Mouse (Mus musculus) frontal cortex, postnatal 36 days (tissue): ENCODE measurements around the gene Atf3.
"Not testable (repeated sequence)": the region's sequence is repeated elsewhere in the genome, so short reads cannot be mapped to it uniquely, and the experiment has no call there.

ENCODE experiments used
- DNase-seq, 2 experiments: peaks; one replicate each; pipeline ENCODE4 v3.0.0; 2022; ENCODE audit warnings: low spot score in 2 of 2

Gene Atf3

GRCm38 (mm10) chr1:191153052-191153451 is 64.8 kb downstream of the Atf3 start:
- peak; percentile 11 to 40 for DNase-seq

GRCm38 (mm10) chr1:191150924-191151605 is 66.8 kb downstream of the Atf3 start:
- no peak for DNase-seq

- DNase-seq: not testable (repeated sequence)
Observed at GRCm38 (mm10) chr1:191149489-191149888, 68.3 kb downstream of the Atf3 start.

- no peak for DNase-seq
Observed at GRCm38 (mm10) chr1:191140983-191141382, 76.9 kb downstream of the Atf3 start.

GRCm38 (mm10) chr1:191138874-191139495 is 78.9 kb downstream of the Atf3 start:
- no peak for DNase-seq

GRCm38 (mm10) chr1:191138436-191138835 is 79.4 kb downstream of the Atf3 start:
- DNase-seq: no peak

- DNase-seq: no peak
Observed at GRCm38 (mm10) chr1:191135406-191135805, 82.4 kb downstream of the Atf3 start.

GRCm38 (mm10) chr1:191132934-191133333 is 84.9 kb downstream of the Atf3 start:
- DNase-seq: no peak

- DNase-seq: no peak
Observed at GRCm38 (mm10) chr1:191132240-191132639, 85.6 kb downstream of the Atf3 start.

- no peak for DNase-seq
Observed at GRCm38 (mm10) chr1:191131692-191132091, 86.1 kb downstream of the Atf3 start.

GRCm38 (mm10) chr1:191125811-191126638 is 91.8 kb downstream of the Atf3 start:
- peak in 1 of 2 experiments; percentile 37 for DNase-seq

GRCm38 (mm10) chr1:191124288-191124687 is 93.6 kb downstream of the Atf3 start:
- DNase-seq: no peak

GRCm38 (mm10) chr1:191123696-191124095 is 94.1 kb downstream of the Atf3 start:
- DNase-seq: no peak

GRCm38 (mm10) chr1:191122744-191123143 is 95.1 kb downstream of the Atf3 start:
- peak in 1 of 2 experiments; percentile 18 for DNase-seq
